ENCODE assay signal across 8 mouse cellular contexts in the genomic region with DNA sequence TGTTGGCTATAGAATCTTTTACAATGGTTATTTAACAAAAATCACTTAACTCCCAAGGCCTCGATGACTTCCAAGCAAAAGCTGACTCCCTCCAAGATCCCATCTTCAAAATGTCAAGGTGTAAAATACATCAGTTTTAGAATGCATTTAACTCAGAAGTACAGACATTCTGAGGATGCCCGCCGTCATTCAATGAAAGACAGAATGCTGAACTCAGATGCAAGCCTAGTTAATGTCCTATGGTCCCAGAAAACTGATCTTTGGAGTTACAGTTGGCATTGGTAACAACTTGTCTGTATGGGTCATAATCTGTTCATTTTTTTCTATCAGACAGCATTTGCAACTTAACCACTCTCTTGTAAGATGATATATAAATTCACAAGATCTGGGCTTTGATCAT. TPM values are rescaled to one million over a fixed set of nuclear protein-coding genes. Genes with fewer than 3 reads are reported as not detected.
DNase-seq lines count a peak whose midpoint lies in the region; ATAC-seq and TF ChIP-seq lines count a peak whose summit lies in the region.

No protein-coding gene starts in this region.

- no peak for ATAC-seq in lung, embryonic 15.5 days (ENCODE audit: borderline replicate concordance, extremely low read depth, low FRiP score, low TSS enrichment)
- ATAC-seq in intestine, postnatal 0 days, result no peak
- no peak for ATAC-seq in neural tube, embryonic 13.5 days (ENCODE audit: low read depth)

- H3K27ac ChIP-seq in lung, embryonic 15.5 days, result peak overlapping the region; percentile 90
- peak overlapping the region; percentile 81 for H3K27ac ChIP-seq in embryonic fibroblast, embryonic 13.5 days (ENCODE audit: insufficient read depth, low read length)
- peak overlapping the region; percentile 78 for H3K27ac ChIP-seq in intestine, postnatal 0 days (ENCODE audit: low read depth, low read length)
- peak overlapping the region; percentile 91 for H3K27ac ChIP-seq in neural tube, embryonic 13.5 days (replicated peaks)

- no peaks in the 10 kb centered on the region for H3K9me3 ChIP-seq in lung, embryonic 15.5 days
- no peaks in the 10 kb centered on the region for H3K9me3 ChIP-seq in intestine, postnatal 0 days (ENCODE audit: control insufficient read depth)
- no peaks in the 10 kb centered on the region for H3K9me3 ChIP-seq in neural tube, embryonic 13.5 days

- no peaks in the 10 kb centered on the region for H3K27me3 ChIP-seq in lung, embryonic 15.5 days
- no peaks in the 10 kb centered on the region for H3K27me3 ChIP-seq in intestine, postnatal 0 days (replicated peaks; ENCODE audit: control insufficient read depth, insufficient read depth, low read length)
- no peaks in the 10 kb centered on the region for H3K27me3 ChIP-seq in neural tube, embryonic 13.5 days

- H3K4me1 ChIP-seq in lung, embryonic 15.5 days, result peaks cover 25% of the 10 kb centered on the region
- H3K4me1 ChIP-seq in embryonic fibroblast, embryonic 13.5 days (ENCODE audit: control insufficient read depth, insufficient read depth, low read length), result no peaks in the 10 kb centered on the region
- no peaks in the 10 kb centered on the region; the same call in 1 of the 2 replicates for H3K4me1 ChIP-seq in intestine, postnatal 0 days (replicated peaks; ENCODE audit: control insufficient read depth, insufficient read depth, low read length)
- peaks cover 37% of the 10 kb centered on the region for H3K4me1 ChIP-seq in neural tube, embryonic 13.5 days (replicated peaks)

- 80% methylated on average over 3 of the region's 3 CpGs for WGBS in lung, embryonic 15.5 days
- 85% methylated on average over 3 of the region's 3 CpGs for WGBS in intestine, postnatal 0 days
- 86% methylated on average over 3 of the region's 3 CpGs for WGBS in neural tube, embryonic 13.5 days

- peak overlapping the region; percentile 35 for H3K9ac ChIP-seq in lung, embryonic 15.5 days
- 0 out of 2 replicates have a peak overlapping the region, but pooled peaks have one; percentile 8 for H3K9ac ChIP-seq in intestine, postnatal 0 days (ENCODE audit: low read depth, low read length)
- peak overlapping the region; percentile 67 for H3K9ac ChIP-seq in neural tube, embryonic 13.5 days

- TF ChIP-seq CTCF in embryonic fibroblast, embryonic 13.5 days (IDR thresholded peaks at IDR 0.05; ENCODE audit: borderline replicate concordance, insufficient read depth, low read length), result no peak
- no peak for TF ChIP-seq CTCF in intestine, postnatal 0 days (IDR thresholded peaks at IDR 0.05; ENCODE audit: low read depth)

- DNase-seq in lung, postnatal 14 days, result no peak
- DNase-seq in right cerebral cortex, postnatal 36 days (ENCODE audit: low spot score in 2 of 2), result no peak
- DNase-seq in embryo, embryonic 10 days (ENCODE audit: low spot score), result no peak
- no peak for DNase-seq in thymus, postnatal 36 days

- peaks cover 16% of the 10 kb centered on the region for H3K36me3 ChIP-seq in lung, embryonic 15.5 days
- H3K36me3 ChIP-seq in intestine, postnatal 0 days (ENCODE audit: control insufficient read depth, insufficient read depth), result peaks cover 17% of the 10 kb centered on the region
- peaks cover 26% of the 10 kb centered on the region for H3K36me3 ChIP-seq in neural tube, embryonic 13.5 days

- no peak for TF ChIP-seq POLR2A in embryonic fibroblast, embryonic 13.5 days (IDR thresholded peaks at IDR 0.05; ENCODE audit: low read depth, low read length)

- H3K4me2 ChIP-seq in lung, embryonic 15.5 days, result peak overlapping the region; percentile 58
- peak overlapping the region; percentile 62 for H3K4me2 ChIP-seq in intestine, postnatal 0 days (replicated peaks; ENCODE audit: low read depth)
- H3K4me2 ChIP-seq in neural tube, embryonic 13.5 days, result peak overlapping the region; percentile 72

- H3K4me3 ChIP-seq in lung, embryonic 15.5 days, result peak overlapping the region; percentile 78
- peak overlapping the region; percentile 31 for H3K4me3 ChIP-seq in embryonic fibroblast, embryonic 13.5 days (ENCODE audit: insufficient read depth, low read length)
- peak overlapping the region; percentile 77 for H3K4me3 ChIP-seq in intestine, postnatal 0 days (ENCODE audit: low read depth, low read length)
- H3K4me3 ChIP-seq in neural tube, embryonic 13.5 days, result peak overlapping the region; percentile 78

RNA-seq across cellular contexts. Expression of a gene that starts 0.6 kb away (rescaled TPM):
- polyA plus RNA-seq in lung, embryonic 15.5 days (2015; fragmentation: Nextera tagmentation; extraction: Ambion mirVana), result 42.2 and 43.9 TPM in 2 replicates
- 19.3 and 31.2 TPM in 2 replicates for polyA plus RNA-seq in embryonic fibroblast, embryonic 13.5 days (2011; ENCODE audit: insufficient read length, low read depth, missing spikeins)
- 9.6 and 10.1 TPM in 2 replicates for polyA plus RNA-seq in intestine, postnatal 0 days (2015; fragmentation: Nextera tagmentation; extraction: Ambion mirVana)
- polyA plus RNA-seq in neural tube, embryonic 13.5 days (2015; fragmentation: Nextera tagmentation; extraction: Ambion mirVana), result 15.2 and 17.9 TPM in 2 replicates

RNA-seq across cellular contexts. Expression of a gene that starts 0.7 kb away (rescaled TPM):
- 0.60 and 1.2 TPM in 2 replicates for polyA plus RNA-seq in lung, embryonic 15.5 days (2015; fragmentation: Nextera tagmentation; extraction: Ambion mirVana)
- polyA plus RNA-seq in embryonic fibroblast, embryonic 13.5 days (2011; ENCODE audit: insufficient read length, low read depth, missing spikeins), result 0.48 and 0.61 TPM in 2 replicates
- 0.41 TPM in 1 of 2 replicates, not detected in the other for polyA plus RNA-seq in intestine, postnatal 0 days (2015; fragmentation: Nextera tagmentation; extraction: Ambion mirVana)
- 0.29 and 1.0 TPM in 2 replicates for polyA plus RNA-seq in neural tube, embryonic 13.5 days (2015; fragmentation: Nextera tagmentation; extraction: Ambion mirVana)

RNA-seq across cellular contexts. Expression of a gene that starts 17.6 kb away (rescaled TPM):
- 44.5 and 50.0 TPM in 2 replicates for polyA plus RNA-seq in lung, embryonic 15.5 days (2015; fragmentation: Nextera tagmentation; extraction: Ambion mirVana)
- polyA plus RNA-seq in embryonic fibroblast, embryonic 13.5 days (2011; ENCODE audit: insufficient read length, low read depth, missing spikeins), result 67.2 and 69.7 TPM in 2 replicates
- polyA plus RNA-seq in intestine, postnatal 0 days (2015; fragmentation: Nextera tagmentation; extraction: Ambion mirVana), result 14.1 and 17.7 TPM in 2 replicates
- polyA plus RNA-seq in neural tube, embryonic 13.5 days (2015; fragmentation: Nextera tagmentation; extraction: Ambion mirVana), result 27.0 and 31.6 TPM in 2 replicates

Comparison
In these comparisons a context has a peak if more than half of its experiments do, and no peak if none do; other contexts are left out.
1. H3K9ac ChIP-seq: peak in every context shown above with its lines; median percentile 67 in neural tube, embryonic 13.5 days; 35 in lung, embryonic 15.5 days; 8 in intestine, postnatal 0 days.